Mouse (Mus musculus): ENCODE results near the gene Mast4. TPM values are rescaled to one million over a fixed set of nuclear protein-coding genes. Genes with fewer than 3 reads are reported as not detected.

Gene Mast4
- total and polyA plus RNA-seq, 3 experiments, result 0.04 to 1.1 (median 0.23) TPM

DNA sequence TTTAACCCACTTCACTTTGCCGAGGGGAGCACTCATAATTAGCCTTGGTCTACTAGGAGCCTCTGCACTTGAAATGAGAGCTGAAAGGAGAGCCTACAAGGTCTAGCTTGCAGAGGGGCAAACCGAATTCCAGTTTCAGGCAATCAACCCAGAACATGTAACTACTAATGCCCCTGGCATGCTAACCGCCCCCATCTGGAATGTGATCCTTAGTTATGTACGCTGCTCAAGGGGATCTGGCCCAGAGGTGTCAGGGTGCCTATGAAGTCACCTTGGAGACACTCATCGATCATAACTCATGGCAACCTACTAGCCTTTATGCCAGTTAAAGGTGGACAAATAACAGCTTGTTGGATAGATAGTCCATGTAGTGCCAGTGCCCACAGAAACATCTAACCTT, 88.9 kb downstream of the Mast4 start:
- DNase-seq (ENCODE audit: low spot score) (no peak), ATAC-seq (ENCODE audit: extremely low read depth, insufficient number of reproducible peaks, low FRiP score, poor library complexity, severe bottlenecking) (no peak)
- Histone ChIP-seq H3K4me3 (ENCODE audit: low read depth, low read length) (no peak overlapping the region), H3K36me3 (replicated peaks) (no peaks in the 10 kb centered on the region), H3K27me3 (ENCODE audit: insufficient read depth, low read length) (peaks cover 15% of the 10 kb centered on the region), H3K4me1 (ENCODE audit: insufficient read depth, low read depth, low read length) (no peaks in the 10 kb centered on the region), H3K9me3 (replicated peaks) (no peaks in the 10 kb centered on the region)
- no peak for TF ChIP-seq GATA1 (IDR thresholded peaks at IDR 0.05; ENCODE audit: borderline replicate concordance, low read length)
- no peak for TF ChIP-seq POLR2AphosphoS5 (IDR thresholded peaks at IDR 0.05; ENCODE audit: insufficient replicate concordance, low read depth, low read length)
- no peak for TF ChIP-seq CTCF (IDR thresholded peaks at IDR 0.05; ENCODE audit: low read depth, low read length)
- no peak for TF ChIP-seq GATA2 (IDR thresholded peaks at IDR 0.05; ENCODE audit: borderline replicate concordance, low read depth, low read length)
- TF ChIP-seq TAL1 (conservative IDR thresholded peaks at IDR 0.05; ENCODE audit: low read depth, low read length), result no peak

DNA sequence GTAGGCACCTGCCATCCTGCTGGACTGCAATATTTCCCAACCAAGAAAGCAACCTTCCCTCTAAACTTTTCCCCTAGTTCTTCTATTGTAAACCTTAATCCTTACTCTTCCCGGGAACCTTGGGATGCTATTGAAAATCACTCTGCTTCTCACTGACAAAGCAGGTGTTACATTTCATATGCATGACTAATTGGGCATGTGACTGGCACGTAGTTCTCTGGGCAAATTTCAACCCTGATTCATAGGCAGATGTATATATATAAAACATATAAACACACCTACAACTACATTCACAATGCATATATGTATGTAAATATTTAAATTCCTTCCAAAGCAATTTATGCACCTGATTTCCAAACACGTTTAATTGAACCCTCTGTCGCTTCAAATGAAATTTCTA, 90.2 kb downstream of the Mast4 start:
- DNase-seq (ENCODE audit: low spot score) (no peak), ATAC-seq (ENCODE audit: extremely low read depth, insufficient number of reproducible peaks, low FRiP score, poor library complexity, severe bottlenecking) (no peak)
- Histone ChIP-seq H3K4me1 (ENCODE audit: insufficient read depth, low read depth, low read length) (no peaks in the 10 kb centered on the region), H3K36me3 (replicated peaks) (no peaks in the 10 kb centered on the region), H3K9me3 (replicated peaks) (no peaks in the 10 kb centered on the region), H3K27me3 (ENCODE audit: insufficient read depth, low read length) (peaks cover 20% of the 10 kb centered on the region), H3K4me3 (ENCODE audit: low read depth, low read length) (no peak overlapping the region)
- TF ChIP-seq CTCF (IDR thresholded peaks at IDR 0.05; ENCODE audit: low read depth, low read length) (no peak), GATA1 (IDR thresholded peaks at IDR 0.05; ENCODE audit: borderline replicate concordance, low read length) (no peak)

DNA sequence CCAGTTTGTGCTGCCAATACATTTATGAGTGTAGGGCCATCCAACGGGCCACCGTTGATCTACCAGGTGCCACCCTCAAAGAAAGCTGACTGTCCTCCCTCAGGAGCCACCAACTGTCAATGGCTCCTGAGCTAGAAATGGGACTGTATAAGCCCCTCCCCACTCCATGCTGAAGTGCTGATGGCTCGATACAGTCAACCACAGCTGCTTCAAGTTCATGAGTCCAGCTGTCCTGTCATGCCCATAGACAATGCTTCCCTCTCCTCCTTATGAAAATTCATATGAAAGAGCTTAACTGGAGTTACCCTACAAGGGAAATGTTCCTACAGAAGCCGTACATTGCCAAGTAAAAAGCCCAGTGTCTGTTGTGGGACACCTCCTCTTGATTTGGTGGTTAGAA, 93.2 kb downstream of the Mast4 start:
- H3K9me3 ChIP-seq (replicated peaks), result no peaks in the 10 kb centered on the region
- no peak overlapping the region for H3K4me3 ChIP-seq (ENCODE audit: low read depth, low read length)
- no peak for ATAC-seq (ENCODE audit: extremely low read depth, insufficient number of reproducible peaks, low FRiP score, poor library complexity, severe bottlenecking)
- 0 out of 2 replicates have a peak, but pooled peaks cover 2% of the 10 kb centered on the region for H3K4me1 ChIP-seq (ENCODE audit: insufficient read depth, low read depth, low read length)
- TF ChIP-seq CTCF (IDR thresholded peaks at IDR 0.05; ENCODE audit: low read depth, low read length) (no peak), TAL1 (conservative IDR thresholded peaks at IDR 0.05; ENCODE audit: low read depth, low read length) (no peak), GATA2 (IDR thresholded peaks at IDR 0.05; ENCODE audit: borderline replicate concordance, low read depth, low read length) (no peak), POLR2AphosphoS5 (IDR thresholded peaks at IDR 0.05; ENCODE audit: insufficient replicate concordance, low read depth, low read length) (no peak), GATA1 (IDR thresholded peaks at IDR 0.05; ENCODE audit: borderline replicate concordance, low read length) (no peak)
- DNase-seq (ENCODE audit: low spot score), result no peak
- H3K27me3 ChIP-seq (ENCODE audit: insufficient read depth, low read length), result peaks cover 25% of the 10 kb centered on the region
- no peaks in the 10 kb centered on the region for H3K36me3 ChIP-seq (replicated peaks)

DNA sequence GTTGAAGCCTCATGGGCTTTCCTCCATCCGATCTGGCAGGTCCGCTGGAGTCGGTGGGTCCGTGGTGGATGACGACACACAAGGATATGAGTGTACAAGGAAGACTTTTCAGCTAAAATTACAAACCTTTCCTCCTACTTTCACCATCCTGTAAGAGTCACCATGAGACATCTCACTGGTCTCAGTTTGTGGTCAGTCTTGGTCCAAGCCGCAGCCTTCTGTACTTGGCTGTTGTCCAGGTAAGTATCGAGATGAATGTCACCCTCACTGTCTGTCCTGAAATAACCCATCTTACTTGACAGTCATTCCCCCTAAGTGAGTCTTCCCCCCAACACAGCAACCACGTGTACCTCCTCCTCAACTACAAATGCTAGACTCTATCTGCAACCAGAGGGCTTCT, 94.6 kb downstream of the Mast4 start:
- Histone ChIP-seq H3K4me1 (ENCODE audit: insufficient read depth, low read depth, low read length) (0 out of 2 replicates have a peak, but pooled peaks cover 2% of the 10 kb centered on the region), H3K9me3 (replicated peaks) (no peaks in the 10 kb centered on the region), H3K27me3 (ENCODE audit: insufficient read depth, low read length) (peaks cover 19% of the 10 kb centered on the region), H3K36me3 (replicated peaks) (no peaks in the 10 kb centered on the region), H3K4me3 (ENCODE audit: low read depth, low read length) (no peak overlapping the region)
- DNase-seq (ENCODE audit: low spot score), result no peak
- no peak for ATAC-seq (ENCODE audit: extremely low read depth, insufficient number of reproducible peaks, low FRiP score, poor library complexity, severe bottlenecking)
- TF ChIP-seq GATA2 (IDR thresholded peaks at IDR 0.05; ENCODE audit: borderline replicate concordance, low read depth, low read length) (no peak), GATA1 (IDR thresholded peaks at IDR 0.05; ENCODE audit: borderline replicate concordance, low read length) (no peak), POLR2AphosphoS5 (IDR thresholded peaks at IDR 0.05; ENCODE audit: insufficient replicate concordance, low read depth, low read length) (no peak), CTCF (IDR thresholded peaks at IDR 0.05; ENCODE audit: low read depth, low read length) (no peak), TAL1 (conservative IDR thresholded peaks at IDR 0.05; ENCODE audit: low read depth, low read length) (no peak)

DNA sequence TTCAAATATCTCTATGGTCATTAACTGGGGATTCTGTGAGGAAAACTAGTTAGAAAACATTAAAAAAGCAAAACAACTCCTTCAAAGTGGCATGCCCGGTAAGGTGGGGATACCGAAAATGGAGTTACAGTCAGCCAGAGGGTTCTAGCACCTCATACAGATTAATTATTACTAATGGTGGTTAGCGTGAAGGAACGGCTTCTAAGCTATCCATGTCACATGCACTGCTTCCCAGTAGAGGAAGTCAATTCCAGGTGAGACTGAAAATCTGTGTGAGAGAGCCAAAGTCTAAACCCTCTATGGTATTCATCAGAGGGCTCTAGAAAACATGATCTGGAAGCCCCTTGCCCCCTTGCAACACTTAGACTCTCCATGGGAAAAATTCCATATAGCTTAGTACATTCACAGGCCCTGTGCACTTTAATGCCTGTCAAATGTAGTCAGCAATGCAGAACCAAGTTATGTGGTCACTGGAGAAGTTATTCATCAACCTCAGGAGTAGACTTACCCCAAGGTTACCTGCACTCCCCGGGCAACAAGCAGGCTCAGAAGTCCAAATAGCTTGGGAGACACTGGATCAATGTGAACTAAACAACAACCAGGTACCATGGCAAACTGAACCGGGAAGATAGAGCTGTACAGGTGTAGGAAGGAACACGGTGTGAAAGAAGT, 96.1 kb downstream of the Mast4 start:
- no peak for DNase-seq (ENCODE audit: low spot score)
- Histone ChIP-seq H3K4me1 (ENCODE audit: insufficient read depth, low read depth, low read length) (0 out of 2 replicates have a peak, but pooled peaks cover 2% of the 10 kb centered on the region), H3K9me3 (replicated peaks) (no peaks in the 10 kb centered on the region), H3K27me3 (ENCODE audit: insufficient read depth, low read length) (peaks cover 19% of the 10 kb centered on the region), H3K4me3 (ENCODE audit: low read depth, low read length) (no peak overlapping the region), H3K36me3 (replicated peaks) (no peaks in the 10 kb centered on the region)
- TF ChIP-seq POLR2AphosphoS5 (IDR thresholded peaks at IDR 0.05; ENCODE audit: insufficient replicate concordance, low read depth, low read length), result no peak
- TF ChIP-seq CTCF (IDR thresholded peaks at IDR 0.05; ENCODE audit: low read depth, low read length), result no peak
- no peak for TF ChIP-seq TAL1 (conservative IDR thresholded peaks at IDR 0.05; ENCODE audit: low read depth, low read length)
- no peak for TF ChIP-seq GATA2 (IDR thresholded peaks at IDR 0.05; ENCODE audit: borderline replicate concordance, low read depth, low read length)
- TF ChIP-seq GATA1 (IDR thresholded peaks at IDR 0.05; ENCODE audit: borderline replicate concordance, low read length), result no peak
- no peak for ATAC-seq (ENCODE audit: extremely low read depth, insufficient number of reproducible peaks, low FRiP score, poor library complexity, severe bottlenecking)

DNA sequence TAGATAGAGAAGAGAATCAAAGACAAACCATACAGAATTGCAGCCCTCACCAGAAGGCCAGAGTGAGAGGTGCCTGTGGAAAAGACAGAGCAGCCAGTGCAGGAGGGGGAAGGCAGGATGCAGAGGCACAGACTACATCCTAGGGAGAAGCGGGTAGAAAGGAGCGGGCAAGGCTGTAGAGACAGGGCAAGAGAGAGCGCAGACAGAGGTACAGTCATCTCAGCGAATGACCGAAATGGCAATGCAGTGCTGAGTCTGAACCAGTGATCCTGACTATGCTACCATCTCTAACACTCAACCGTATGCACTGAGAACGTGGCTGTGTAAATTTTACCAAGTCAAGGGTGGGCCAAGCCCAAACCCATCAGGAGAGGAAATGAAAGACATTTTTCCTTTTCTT, 102.1 kb downstream of the Mast4 start:
- no peaks in the 10 kb centered on the region for H3K36me3 ChIP-seq (replicated peaks)
- ATAC-seq (ENCODE audit: extremely low read depth, insufficient number of reproducible peaks, low FRiP score, poor library complexity, severe bottlenecking) (no peak), DNase-seq (ENCODE audit: low spot score) (no peak)
- H3K4me1 ChIP-seq (ENCODE audit: insufficient read depth, low read depth, low read length), result peaks cover 7% of the 10 kb centered on the region
- no peak overlapping the region for H3K4me3 ChIP-seq (ENCODE audit: low read depth, low read length)
- no peaks in the 10 kb centered on the region for H3K9me3 ChIP-seq (replicated peaks)
- TF ChIP-seq GATA2 (IDR thresholded peaks at IDR 0.05; ENCODE audit: borderline replicate concordance, low read depth, low read length), result no peak
- no peak for TF ChIP-seq TAL1 (conservative IDR thresholded peaks at IDR 0.05; ENCODE audit: low read depth, low read length)
- no peak for TF ChIP-seq POLR2AphosphoS5 (IDR thresholded peaks at IDR 0.05; ENCODE audit: insufficient replicate concordance, low read depth, low read length)
- no peak for TF ChIP-seq GATA1 (IDR thresholded peaks at IDR 0.05; ENCODE audit: borderline replicate concordance, low read length)
- TF ChIP-seq CTCF (IDR thresholded peaks at IDR 0.05; ENCODE audit: low read depth, low read length), result no peak
- H3K27me3 ChIP-seq (ENCODE audit: insufficient read depth, low read length), result peaks cover 6% of the 10 kb centered on the region

Measured in G1E (cell line).